In the genomic region with DNA sequence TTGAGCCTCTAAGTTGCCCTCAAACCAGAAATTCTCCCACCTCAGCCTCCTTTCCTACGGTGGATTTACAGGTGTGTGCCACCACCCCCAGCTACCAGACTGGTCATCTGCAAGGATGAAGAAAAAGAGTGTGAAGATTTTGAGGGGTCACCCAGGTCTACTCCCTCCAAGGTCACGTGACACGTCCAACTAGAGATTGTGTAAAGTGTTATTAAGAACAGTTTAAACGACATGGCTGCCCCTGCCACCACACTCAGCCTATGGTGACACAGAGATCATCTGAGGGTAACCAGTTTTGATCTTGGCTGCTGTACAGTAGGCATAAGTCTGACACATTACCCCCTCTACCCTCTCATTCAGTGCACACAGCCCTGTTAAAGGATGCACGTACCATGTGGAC, we compare ENCODE assay signal across 12 mouse cellular contexts. TPM values are rescaled to one million over a fixed set of nuclear protein-coding genes. Genes with fewer than 3 reads are reported as not detected.
DNase-seq lines count a peak whose midpoint lies in the region; ATAC-seq and TF ChIP-seq lines count a peak whose summit lies in the region.
"Had no signal": no experiment of that assay in that cellular context is flagged by ENCODE, and none has a peak within 500 bp of the region (broad histone marks: within the 10 kb centered on the region; RNA-seq: fewer than 3 reads in every experiment).

No protein-coding gene starts in this region.

- DNase-seq in kidney, adult 2 months: no peak
- DNase-seq in kidney, adult 18-20 months: no peak
- DNase-seq in lung, postnatal 36 days: no peak
- no peak for DNase-seq in natural killer cell, adult 2 months (ENCODE audit: low spot score in 2 of 2)
- DNase-seq: cerebellum, adult 11-12 months; retina, postnatal 1 day had no signal

- WGBS in kidney, adult 2 months: 67% methylated on average over 5 of the region's 5 CpGs
- WGBS in lung, embryonic 15.5 days: 68% methylated on average over 5 of the region's 5 CpGs
- WGBS in embryonic facial prominence, embryonic 15.5 days: 85% methylated on average over 5 of the region's 5 CpGs
- WGBS in stomach, embryonic 14.5 days: 78% methylated on average over 5 of the region's 5 CpGs

- H3K9ac ChIP-seq in lung, embryonic 15.5 days: no peak overlapping the region
- no peak overlapping the region for H3K9ac ChIP-seq in embryonic facial prominence, embryonic 15.5 days
- no peak overlapping the region for H3K9ac ChIP-seq in stomach, embryonic 14.5 days (replicated peaks; ENCODE audit: low read depth, low read length)
- H3K9ac ChIP-seq: forebrain, embryonic 12.5 days; hindbrain, embryonic 15.5 days had no signal

- peaks cover 27% of the 10 kb centered on the region for H3K36me3 ChIP-seq in kidney, adult 2 months (ENCODE audit: control insufficient read depth, insufficient read depth, low read length)
- peaks cover 53% of the 10 kb centered on the region for H3K36me3 ChIP-seq in lung, embryonic 15.5 days
- peaks cover 56% of the 10 kb centered on the region for H3K36me3 ChIP-seq in embryonic facial prominence, embryonic 15.5 days
- H3K36me3 ChIP-seq in stomach, embryonic 14.5 days (ENCODE audit: control insufficient read depth, insufficient read depth, low read length): peaks cover 52% of the 10 kb centered on the region

- no peak for ATAC-seq in lung, embryonic 15.5 days (ENCODE audit: borderline replicate concordance, extremely low read depth, low FRiP score, low TSS enrichment)
- no peak for ATAC-seq in embryonic facial prominence, embryonic 15.5 days (ENCODE audit: insufficient number of reproducible peaks, low FRiP score, low TSS enrichment, low read depth)
- no peak for ATAC-seq in stomach, embryonic 14.5 days (ENCODE audit: insufficient number of reproducible peaks, insufficient read depth, low FRiP score, low read depth)

- no peak for TF ChIP-seq POLR2A in kidney, adult 2 months (IDR thresholded peaks at IDR 0.05; ENCODE audit: low read depth, low read length)

- no peaks in the 10 kb centered on the region for H3K9me3 ChIP-seq in lung, embryonic 15.5 days
- H3K9me3 ChIP-seq in embryonic facial prominence, embryonic 15.5 days (replicated peaks): no peaks in the 10 kb centered on the region
- H3K9me3 ChIP-seq in stomach, embryonic 14.5 days (ENCODE audit: control insufficient read depth, low read depth, low read length): no peaks in the 10 kb centered on the region
- H3K9me3 ChIP-seq: forebrain, embryonic 12.5 days; hindbrain, embryonic 15.5 days had no signal

- H3K27ac ChIP-seq in kidney, adult 2 months (ENCODE audit: insufficient read depth, low read depth, low read length): peak overlapping the region; percentile 98
- H3K27ac ChIP-seq in lung, embryonic 15.5 days: peak overlapping the region; percentile 93
- H3K27ac ChIP-seq in embryonic facial prominence, embryonic 15.5 days (replicated peaks): peak overlapping the region; percentile 61; the same call in 1 of the 2 replicates
- peak overlapping the region; percentile 84 for H3K27ac ChIP-seq in stomach, embryonic 14.5 days (ENCODE audit: low read length)
- H3K27ac ChIP-seq: forebrain, embryonic 12.5 days; hindbrain, embryonic 15.5 days had no signal

- no peak overlapping the region for H3K4me2 ChIP-seq in lung, embryonic 15.5 days
- no peak overlapping the region for H3K4me2 ChIP-seq in embryonic facial prominence, embryonic 15.5 days (replicated peaks)
- no peak overlapping the region for H3K4me2 ChIP-seq in stomach, embryonic 14.5 days (replicated peaks; ENCODE audit: low read depth, low read length)
- H3K4me2 ChIP-seq: forebrain, embryonic 12.5 days; heart, embryonic 11.5 days; hindbrain, embryonic 15.5 days had no signal

- H3K4me3 ChIP-seq in kidney, adult 2 months (ENCODE audit: insufficient read depth, low read depth, low read length): no peak overlapping the region
- no peak overlapping the region for H3K4me3 ChIP-seq in lung, embryonic 15.5 days
- H3K4me3 ChIP-seq in embryonic facial prominence, embryonic 15.5 days (replicated peaks): no peak overlapping the region
- H3K4me3 ChIP-seq in stomach, embryonic 14.5 days (ENCODE audit: low read depth, low read length): no peak overlapping the region
- H3K4me3 ChIP-seq: forebrain, embryonic 12.5 days; hindbrain, embryonic 15.5 days had no signal

- H3K4me1 ChIP-seq in kidney, adult 2 months (ENCODE audit: control insufficient read depth, insufficient read depth, low read length): peaks cover 59% of the 10 kb centered on the region
- peaks cover 67% of the 10 kb centered on the region for H3K4me1 ChIP-seq in lung, embryonic 15.5 days
- H3K4me1 ChIP-seq in embryonic facial prominence, embryonic 15.5 days: peaks cover 51% of the 10 kb centered on the region
- H3K4me1 ChIP-seq in stomach, embryonic 14.5 days (ENCODE audit: control insufficient read depth, insufficient read depth, low read length): peaks cover 2% of the 10 kb centered on the region; the same call in 1 of the 2 replicates
- H3K4me1 ChIP-seq: hindbrain, embryonic 15.5 days had no signal

- H3K27me3 ChIP-seq in kidney, adult 2 months (replicated peaks; ENCODE audit: control insufficient read depth, insufficient read depth, low read length): no peaks in the 10 kb centered on the region
- no peaks in the 10 kb centered on the region for H3K27me3 ChIP-seq in lung, embryonic 15.5 days
- no peaks in the 10 kb centered on the region for H3K27me3 ChIP-seq in embryonic facial prominence, embryonic 15.5 days
- no peaks in the 10 kb centered on the region for H3K27me3 ChIP-seq in stomach, embryonic 14.5 days (ENCODE audit: control insufficient read depth, insufficient read depth, low read length)
- H3K27me3 ChIP-seq: forebrain, embryonic 12.5 days; hindbrain, embryonic 15.5 days had no signal

- TF ChIP-seq CTCF in kidney, adult 2 months (conservative IDR thresholded peaks at IDR 0.05; ENCODE audit: insufficient read depth, insufficient read length, low read depth, low read length): 0 out of 2 replicates have a peak, but pooled peaks have one; percentile 2

RNA-seq across cellular contexts. Expression of gene Amotl2, which starts 17.0 kb away (rescaled TPM):
- polyA plus RNA-seq in kidney, adult 2 months (2012; rRNA removed): 37.7 and 40.5 TPM in 2 replicates
- polyA plus RNA-seq in lung, embryonic 15.5 days (2015; fragmentation: Nextera tagmentation; extraction: Ambion mirVana): 45.5 and 47.0 TPM in 2 replicates
- 53.6 and 53.7 TPM in 2 replicates for polyA plus RNA-seq in embryonic facial prominence, embryonic 15.5 days (2015; fragmentation: Nextera tagmentation; extraction: Ambion mirVana)
- 22.1 and 28.9 TPM in 2 replicates for polyA plus RNA-seq in stomach, embryonic 14.5 days (2014; fragmentation: Nextera tagmentation; extraction: Ambion mirVana)
